Mouse (Mus musculus): ENCODE results near the gene Cd72.

GRCm38 (mm10) chr4:43481894-43482456, 27.5 kb upstream of the Cd72 start:
- no peak for TF ChIP-seq CTCF (conservative IDR thresholded peaks at IDR 0.05; ENCODE audit: insufficient read depth, insufficient read length, low read depth, low read length)
- TF ChIP-seq POLR2A (IDR thresholded peaks at IDR 0.05; ENCODE audit: low read depth, low read length), result no peak
